Mouse (Mus musculus) yolk sac, embryonic 10.5 days (tissue): ENCODE data around the gene Peli2.

Experiments used
- DNase-seq: peaks from one replicate; pipeline ENCODE4 v3.0.0-alpha.2; 2017; ENCODE audit warnings: low spot score

The Peli2 gene

GRCm38 (mm10) chr14:48125971-48126370, 5.3 kb downstream of the Peli2 start:
- DNase-seq: no peak

- no peak for DNase-seq
These were observed 6.3 kb downstream of the Peli2 start for GRCm38 (mm10) chr14:48126931-48127330.

GRCm38 (mm10) chr14:48127609-48128185, 7.1 kb downstream of the Peli2 start:
- DNase-seq: no peak

- DNase-seq: no peak
These were observed 8.1 kb downstream of the Peli2 start for GRCm38 (mm10) chr14:48128701-48129100.

- DNase-seq: no peak
These were observed 9.4 kb downstream of the Peli2 start for GRCm38 (mm10) chr14:48130021-48130420.

- no peak for DNase-seq
These were observed 10.3 kb downstream of the Peli2 start for GRCm38 (mm10) chr14:48130761-48131575.

GRCm38 (mm10) chr14:48131576-48131922, 10.9 kb downstream of the Peli2 start:
- no peak for DNase-seq

- no peak for DNase-seq
These were observed 11.6 kb downstream of the Peli2 start for GRCm38 (mm10) chr14:48132241-48132640.

GRCm38 (mm10) chr14:48132865-48133802, 12.5 kb downstream of the Peli2 start:
- DNase-seq: no peak

- DNase-seq: peak; percentile 90
These were observed 13.7 kb downstream of the Peli2 start for GRCm38 (mm10) chr14:48134344-48134743.

- DNase-seq: no peak
These were observed 15.3 kb downstream of the Peli2 start for GRCm38 (mm10) chr14:48135816-48136345.

- no peak for DNase-seq
These were observed 17.1 kb downstream of the Peli2 start for GRCm38 (mm10) chr14:48137731-48138130.

- no peak for DNase-seq
These were observed 17.5 kb downstream of the Peli2 start for GRCm38 (mm10) chr14:48138138-48138537.

- DNase-seq: no peak
These were observed 18.8 kb downstream of the Peli2 start for GRCm38 (mm10) chr14:48139409-48139808.

- DNase-seq: no peak
These were observed 21.1 kb downstream of the Peli2 start for GRCm38 (mm10) chr14:48141694-48142093.

GRCm38 (mm10) chr14:48142696-48143095, 22.1 kb downstream of the Peli2 start:
- peak; percentile 60 for DNase-seq

- DNase-seq: no peak
These were observed 22.5 kb downstream of the Peli2 start for GRCm38 (mm10) chr14:48143141-48143540.

GRCm38 (mm10) chr14:48144330-48144729, 23.7 kb downstream of the Peli2 start:
- DNase-seq: no peak

GRCm38 (mm10) chr14:48147688-48148087, 27.1 kb downstream of the Peli2 start:
- DNase-seq: no peak

- DNase-seq: no peak
These were observed 28.0 kb downstream of the Peli2 start for GRCm38 (mm10) chr14:48148615-48149014.

- DNase-seq: no peak
These were observed 28.7 kb downstream of the Peli2 start for GRCm38 (mm10) chr14:48149351-48149750.

- DNase-seq: no peak
These were observed 30.3 kb downstream of the Peli2 start for GRCm38 (mm10) chr14:48150903-48151302.
